Mouse (Mus musculus) cerebellum, postnatal 25 days (tissue): Measurements from ENCODE around the gene Ints1.
A peak's percentile ranks its signal among the peaks of the same experiment; 100 is the strongest.

Source experiments
- DNase-seq, 2 experiments: peaks; one replicate each; pipeline ENCODE4 v3.0.0; 2021; ENCODE audit warnings: mixed read lengths in 2 of 2

The Ints1 gene

DNA sequence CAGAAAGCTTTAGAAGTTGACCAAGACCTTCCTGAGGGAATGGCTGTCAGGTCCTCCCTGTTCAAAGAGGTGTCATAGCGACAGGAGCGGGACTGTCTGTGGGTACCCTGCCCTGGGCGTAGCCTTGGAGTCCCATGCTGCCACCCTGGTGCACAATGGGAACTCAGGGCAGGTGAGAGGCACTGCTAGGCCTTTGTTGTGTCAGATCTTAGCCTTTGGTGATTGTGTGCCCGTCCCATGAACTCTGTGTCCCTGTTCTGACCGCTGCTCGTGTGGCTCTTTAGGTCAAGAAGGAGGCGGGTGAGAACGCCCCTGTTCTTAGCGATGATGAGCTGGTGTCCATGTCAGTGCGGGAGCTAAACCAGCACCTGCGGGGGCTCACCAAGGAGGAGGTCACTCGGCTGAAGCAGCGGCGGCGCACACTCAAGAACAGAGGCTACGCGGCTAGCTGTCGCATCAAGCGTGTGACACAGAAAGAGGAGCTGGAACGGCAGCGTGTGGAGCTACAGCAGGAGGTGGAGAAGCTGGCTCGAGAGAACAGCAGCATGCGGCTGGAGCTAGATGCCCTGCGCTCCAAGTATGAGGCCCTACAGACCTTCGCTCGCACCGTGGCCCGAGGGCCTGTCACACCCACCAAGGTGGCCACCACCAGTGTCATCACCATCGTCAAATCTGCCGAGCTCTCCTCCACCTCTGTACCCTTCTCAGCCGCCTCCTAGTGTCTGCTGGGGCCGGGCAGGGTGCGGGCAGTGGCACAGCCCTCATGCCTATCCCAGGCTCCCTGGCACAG lies 24.5 kb upstream of the Ints1 start:
- DNase-seq: no peak

DNA sequence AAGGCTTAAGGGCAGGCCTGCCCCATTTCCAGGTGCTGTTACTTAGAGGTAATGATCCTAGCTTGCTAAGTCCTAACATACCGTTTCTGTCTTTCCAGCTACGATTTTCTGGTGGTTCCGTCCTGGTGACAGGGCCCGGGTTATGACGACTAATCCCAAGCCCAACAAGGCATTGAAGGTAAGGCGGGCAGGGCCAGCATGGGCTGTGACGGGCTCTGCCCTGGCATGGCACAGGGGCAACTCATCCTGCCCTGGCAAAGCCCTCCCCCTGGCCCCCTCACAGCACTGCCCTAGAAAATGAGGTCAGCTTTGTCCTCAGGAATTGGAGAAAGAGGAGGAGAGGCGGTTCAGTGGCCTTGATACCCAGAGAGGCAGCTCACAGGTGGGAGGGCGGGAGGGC lies 23.6 kb upstream of the Ints1 start:
- no peak for DNase-seq

DNA sequence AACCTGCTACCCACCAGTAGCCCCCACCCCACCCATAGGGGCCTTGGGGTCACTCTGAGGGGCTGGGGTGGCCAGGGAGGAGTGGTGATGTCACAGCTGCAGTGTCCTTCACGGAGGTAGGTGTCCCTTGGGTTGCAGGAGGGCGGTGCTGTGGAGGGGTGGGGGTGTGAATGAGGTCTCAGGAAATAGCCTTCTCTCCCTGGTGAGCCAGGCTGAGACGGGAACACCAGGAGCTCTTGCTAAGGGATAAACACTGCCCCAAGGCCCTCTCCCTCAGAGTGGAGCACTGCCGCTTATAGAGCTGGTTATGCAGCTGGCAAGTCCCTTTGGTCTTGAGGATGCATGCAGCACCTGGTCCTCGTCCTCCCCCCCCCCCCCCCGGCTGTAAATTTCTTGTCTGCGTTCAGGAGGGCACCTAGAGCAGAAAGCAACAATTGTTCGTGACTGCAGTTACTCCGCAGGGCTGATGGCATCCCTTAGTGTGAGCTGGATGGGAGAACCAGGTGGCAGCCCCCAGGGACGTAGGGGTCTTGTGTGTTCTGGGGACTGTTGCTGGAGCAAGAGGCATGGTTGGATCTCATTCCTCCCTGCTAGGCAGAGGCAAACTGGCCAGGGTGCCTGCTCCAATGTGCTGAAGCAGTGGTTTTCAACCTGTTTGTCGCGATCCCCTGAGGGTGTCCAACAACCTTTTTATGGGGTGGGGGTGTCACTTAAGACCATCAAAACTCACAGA lies 22.9 kb upstream of the Ints1 start:
- no peak for DNase-seq

DNA sequence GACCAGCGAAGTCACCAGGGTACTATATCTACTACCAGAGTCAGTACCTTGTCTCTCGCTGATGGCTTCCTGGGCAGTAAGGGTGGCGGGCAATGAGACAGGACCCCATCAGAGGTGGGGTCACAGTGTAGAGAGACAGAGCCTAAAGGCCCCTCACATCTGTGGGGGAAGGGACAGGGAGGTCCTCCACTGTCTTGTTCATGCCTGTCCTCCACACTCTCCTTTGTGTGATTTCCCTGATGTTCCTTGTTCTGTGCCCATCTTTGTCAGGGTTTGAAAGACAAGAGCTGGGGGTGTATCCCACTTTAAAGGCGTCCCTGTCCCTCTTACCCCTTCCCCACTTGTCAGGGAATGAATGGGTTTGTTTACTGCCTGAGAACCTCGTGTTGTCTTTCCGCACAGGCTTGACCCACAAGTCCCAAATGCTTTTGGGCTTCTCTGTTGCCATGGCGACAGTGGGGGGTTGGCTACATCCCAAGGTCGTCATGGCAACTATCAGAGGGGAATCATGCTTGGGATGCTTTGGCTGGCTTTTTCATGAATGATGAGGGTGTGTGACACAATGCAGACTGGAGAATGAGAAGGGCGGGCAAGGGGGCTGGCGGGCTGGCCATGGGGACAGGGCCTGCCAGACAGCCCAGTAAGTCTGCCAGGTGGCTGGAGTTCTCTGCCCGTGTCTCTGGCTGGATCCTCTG lies 22.1 kb upstream of the Ints1 start:
- DNase-seq: peak; percentile 78 to 89

DNA sequence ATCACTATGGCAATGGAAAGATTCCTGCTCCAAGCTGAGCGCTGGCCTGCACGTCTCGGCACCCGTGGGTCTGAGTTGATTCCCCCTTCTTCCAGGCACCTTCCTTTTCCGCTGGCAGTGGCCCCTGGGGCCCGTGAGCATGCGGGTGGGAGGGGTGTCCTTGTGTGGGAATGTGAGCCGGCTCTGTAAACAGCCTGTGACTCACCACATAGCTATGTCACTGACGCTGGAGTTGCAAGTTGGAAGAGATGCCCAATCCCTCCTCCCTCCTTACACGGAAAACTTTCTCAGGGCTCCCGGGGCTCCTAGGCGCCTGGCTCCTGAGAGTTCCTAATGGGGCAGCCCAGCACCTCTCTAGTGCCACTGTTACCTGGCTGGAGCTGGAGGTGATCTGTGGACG lies 21.4 kb upstream of the Ints1 start:
- DNase-seq: no peak

DNA sequence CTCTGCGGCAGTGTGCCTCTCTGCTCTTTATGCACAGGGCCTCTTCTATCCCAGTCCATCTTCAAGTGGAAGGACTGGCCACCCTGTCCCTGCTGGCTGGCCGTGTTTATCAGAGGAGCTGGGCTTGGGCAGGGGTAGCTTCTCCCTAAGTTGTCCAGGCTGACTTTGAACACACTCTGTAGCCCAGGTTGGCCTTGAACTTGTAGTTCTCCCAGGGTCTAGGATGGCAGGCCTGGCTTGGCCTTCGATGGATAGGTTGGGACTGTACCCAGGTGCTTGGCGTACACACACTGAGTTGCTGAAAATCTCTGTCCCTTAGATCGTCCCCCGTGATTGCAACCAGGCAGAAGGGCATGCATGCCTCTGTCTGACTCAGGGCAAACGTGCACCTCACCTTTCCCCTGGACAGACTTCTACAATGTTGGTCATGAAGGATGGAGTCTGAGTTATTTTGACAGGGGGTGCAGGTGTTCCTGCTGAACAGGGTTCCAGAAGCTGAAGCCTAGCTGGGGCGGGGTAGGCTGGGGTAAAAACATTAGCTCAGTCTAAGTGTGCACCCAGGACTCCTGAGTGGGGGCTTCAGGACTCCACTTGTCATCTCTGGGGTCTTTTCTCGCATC lies 20.6 kb upstream of the Ints1 start:
- no peak for DNase-seq

DNA sequence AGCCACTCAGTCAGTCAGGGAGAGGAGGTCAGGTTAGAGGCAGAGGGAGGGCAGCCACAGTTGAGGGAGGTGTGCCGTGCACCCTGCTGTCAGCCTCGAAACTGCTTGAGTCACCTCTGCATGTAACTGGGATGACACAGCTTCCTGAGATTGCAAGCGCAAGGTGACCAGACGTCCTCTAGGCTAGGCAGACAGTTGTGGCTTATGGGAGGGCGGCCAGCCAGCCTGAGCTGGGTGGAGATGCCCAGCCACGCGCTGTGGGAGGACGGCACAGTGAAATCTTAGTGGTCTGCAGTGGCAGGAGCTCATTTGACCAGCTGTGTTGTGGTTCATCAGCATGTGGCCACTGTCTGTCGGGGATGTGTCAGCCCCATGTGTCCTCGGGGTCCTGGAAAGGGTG lies 19.5 kb upstream of the Ints1 start:
- no peak for DNase-seq

DNA sequence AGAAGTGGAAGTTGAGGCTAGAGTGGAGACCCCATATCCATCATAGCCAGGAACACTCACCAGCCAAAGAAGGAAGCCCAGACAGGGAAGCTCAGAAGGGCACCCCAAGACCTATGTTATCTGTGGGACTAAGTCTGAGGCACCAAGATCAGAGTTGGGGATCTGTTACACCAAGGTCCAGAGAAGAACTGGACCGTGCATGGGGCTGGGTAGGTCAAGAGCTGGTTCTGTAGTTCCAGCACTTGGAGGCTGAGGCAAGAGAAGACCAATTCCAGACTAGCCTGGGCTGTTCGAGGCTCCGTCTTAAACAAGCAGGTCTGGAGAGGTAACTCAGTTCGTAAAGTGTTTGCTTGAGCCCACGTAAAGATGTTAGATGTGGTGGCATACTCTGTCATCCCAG lies 18.7 kb upstream of the Ints1 start:
- DNase-seq: no peak

DNA sequence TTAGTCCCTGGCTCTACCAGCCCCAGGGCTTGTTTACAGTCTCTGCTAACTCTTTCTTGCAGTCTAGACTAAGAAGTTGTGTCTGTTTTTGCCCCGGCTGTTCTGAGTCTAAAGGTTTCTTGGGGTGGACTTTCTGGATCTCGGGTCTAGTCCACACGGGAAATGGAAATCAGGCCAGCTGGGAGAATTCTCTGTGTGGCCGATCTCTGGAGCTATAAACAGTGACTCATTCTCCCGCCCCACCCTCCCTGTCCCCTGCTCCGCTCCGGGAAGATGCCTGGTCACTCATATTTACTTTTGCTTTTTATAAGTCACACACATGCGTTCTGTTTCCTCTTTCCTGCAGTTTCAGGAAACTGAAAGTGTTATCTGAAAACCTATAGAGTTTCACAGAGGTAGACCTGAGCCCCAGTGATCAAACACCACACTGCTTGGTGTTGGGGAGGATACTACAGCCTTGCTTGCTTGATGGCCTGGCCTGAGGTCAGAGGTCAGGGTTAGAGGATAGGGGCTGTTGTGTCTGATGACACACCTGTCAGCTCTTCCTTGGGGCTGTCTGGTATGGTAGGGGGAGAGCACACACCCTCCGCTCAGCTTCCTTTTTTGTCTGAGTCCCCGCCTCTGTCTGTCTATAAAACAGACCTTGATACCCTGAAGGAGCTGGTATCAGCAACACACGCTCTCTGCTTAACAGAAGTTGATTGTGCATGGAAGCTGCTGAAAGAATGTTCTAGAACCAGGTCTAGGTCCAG lies 18.0 kb upstream of the Ints1 start:
- no peak for DNase-seq

DNA sequence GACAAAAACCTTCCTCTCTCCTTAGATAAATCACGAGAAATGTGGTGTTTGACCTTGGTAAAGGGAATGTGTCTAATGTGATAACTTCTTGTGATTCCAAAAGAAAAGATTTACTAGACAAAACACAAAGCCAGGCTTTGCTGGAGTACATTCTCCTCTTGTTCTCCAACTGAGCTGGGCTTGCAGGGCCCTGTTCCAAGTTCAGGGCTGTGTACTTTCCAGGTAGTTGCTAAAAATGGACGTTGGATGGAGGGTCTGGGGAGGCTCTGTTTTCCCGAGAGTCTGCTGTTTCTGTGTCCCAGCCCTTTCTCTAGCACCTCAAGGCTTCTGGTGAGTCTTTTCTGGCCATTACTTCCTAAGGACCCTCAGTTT lies 17.5 kb upstream of the Ints1 start:
- DNase-seq: no peak

DNA sequence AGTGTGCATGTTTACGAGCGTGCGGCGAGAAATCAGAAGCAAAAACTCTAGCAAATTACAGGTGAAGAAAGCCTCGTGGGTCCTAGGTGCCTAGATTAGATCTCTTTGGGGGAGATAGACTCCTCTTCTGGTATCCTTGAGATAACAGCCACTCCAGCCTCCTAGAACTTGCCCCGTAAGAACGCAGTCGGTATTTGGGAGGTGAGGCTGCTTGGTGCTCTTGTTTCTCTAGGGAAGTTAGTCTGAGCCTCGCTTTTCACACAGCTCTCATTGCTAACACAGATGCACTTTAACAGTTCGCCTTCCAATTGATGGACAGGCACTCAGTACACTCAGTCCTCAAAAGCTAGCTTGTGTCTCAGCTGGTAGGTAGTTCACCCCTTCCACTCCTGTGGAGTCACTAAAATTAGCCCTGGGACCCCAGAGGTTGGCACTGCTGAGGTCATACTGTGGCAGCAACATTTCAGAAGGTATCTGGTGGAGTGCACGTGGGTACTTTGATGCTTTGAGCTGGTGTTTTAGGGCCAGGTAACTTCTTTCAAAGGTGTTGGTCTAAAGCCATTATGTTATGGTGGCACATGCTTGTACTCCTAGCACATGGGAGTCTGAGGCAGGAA lies 16.8 kb upstream of the Ints1 start:
- DNase-seq: no peak

DNA sequence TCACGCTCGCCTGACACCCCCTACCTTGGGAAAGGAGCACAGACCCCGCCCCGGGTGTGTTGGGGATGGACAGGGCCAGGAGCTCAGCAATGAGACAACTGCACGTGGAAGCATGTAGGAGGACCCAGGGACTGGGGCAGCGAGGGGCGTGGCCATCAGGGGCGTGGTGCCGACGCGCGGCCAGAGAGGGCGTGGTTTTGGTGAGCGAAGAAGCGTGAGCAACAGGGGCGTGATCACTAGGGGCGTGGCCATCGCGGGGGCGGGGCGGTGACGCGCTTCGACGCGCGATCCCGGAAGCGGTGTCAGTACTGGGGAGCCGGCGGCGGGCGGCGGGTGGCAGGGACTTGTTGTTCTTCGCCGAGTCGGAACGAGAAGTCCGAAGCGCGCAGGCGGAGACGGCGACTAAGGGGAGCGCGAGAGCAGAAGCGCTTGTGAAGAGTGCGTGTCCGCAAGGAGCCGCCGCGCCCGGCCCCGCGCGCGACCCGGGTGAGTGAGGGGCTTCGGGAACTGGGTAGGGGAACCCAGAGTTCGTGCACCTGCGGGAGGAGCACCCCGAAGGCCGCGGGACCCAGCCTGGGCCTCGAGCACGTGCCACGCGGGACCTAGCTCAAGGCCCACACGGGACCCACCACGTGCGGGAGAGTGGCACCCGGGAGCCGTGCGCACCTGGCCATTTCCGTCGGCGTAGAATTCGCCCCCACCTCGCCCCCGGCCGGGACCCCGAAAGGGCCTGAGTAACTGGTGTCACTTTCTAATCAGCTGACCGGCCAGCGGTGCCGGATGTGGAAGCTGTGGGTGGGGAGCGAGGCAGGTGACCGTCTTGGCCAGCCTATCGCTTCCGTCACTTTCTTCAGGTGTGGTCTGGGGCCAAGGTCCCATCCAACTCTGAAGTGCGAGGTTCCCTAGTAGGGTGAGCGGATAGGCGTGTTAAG lies 16.0 kb upstream of the Ints1 start, which contains the start of gene Mafk:
Gene Mafk, plus strand, starts transcription at position 287 of the 932 bp plus-strand sequence.
- peak; percentile 84 to 91 for DNase-seq

DNA sequence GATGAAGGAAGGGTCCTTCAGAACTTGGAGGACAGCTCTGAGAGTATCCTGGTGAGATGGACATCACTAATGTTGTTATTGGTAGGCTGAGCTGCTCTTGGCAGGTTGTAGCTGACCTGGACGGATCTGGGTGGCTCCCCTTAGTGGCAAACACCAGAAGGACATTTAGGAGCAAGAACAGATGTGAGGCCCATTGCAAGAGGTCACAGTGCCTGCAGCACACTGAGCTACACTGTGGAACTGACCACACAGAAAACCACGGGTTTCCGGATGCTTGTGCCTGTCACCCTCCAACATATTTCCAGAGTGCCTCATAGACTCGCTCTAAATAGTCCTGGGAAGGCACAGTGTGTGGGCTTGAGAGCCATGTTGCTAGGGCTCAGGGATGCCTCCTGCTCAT lies 14.0 kb upstream of the Ints1 start:
- DNase-seq: no peak

DNA sequence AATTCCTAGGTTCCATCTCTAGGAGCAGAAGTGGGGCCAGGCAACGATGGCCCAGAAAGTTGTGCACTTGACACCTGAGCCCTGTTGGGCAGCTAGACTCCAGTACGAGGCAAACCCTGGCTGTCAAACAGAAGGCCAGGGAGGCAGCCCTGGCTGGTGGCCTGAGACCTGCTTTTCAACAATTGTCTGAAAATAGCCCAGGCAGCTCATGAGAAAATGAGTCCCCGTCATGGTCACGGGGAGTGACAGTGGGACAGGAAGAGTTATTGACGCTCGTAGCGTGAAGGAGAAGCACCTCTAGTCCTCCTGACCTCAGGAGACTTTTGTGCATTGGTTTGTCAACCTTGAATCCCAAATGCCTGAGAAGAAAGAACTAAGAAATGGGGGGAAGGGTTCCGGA lies 5.9 kb upstream of the Ints1 start:
- DNase-seq: no peak

DNA sequence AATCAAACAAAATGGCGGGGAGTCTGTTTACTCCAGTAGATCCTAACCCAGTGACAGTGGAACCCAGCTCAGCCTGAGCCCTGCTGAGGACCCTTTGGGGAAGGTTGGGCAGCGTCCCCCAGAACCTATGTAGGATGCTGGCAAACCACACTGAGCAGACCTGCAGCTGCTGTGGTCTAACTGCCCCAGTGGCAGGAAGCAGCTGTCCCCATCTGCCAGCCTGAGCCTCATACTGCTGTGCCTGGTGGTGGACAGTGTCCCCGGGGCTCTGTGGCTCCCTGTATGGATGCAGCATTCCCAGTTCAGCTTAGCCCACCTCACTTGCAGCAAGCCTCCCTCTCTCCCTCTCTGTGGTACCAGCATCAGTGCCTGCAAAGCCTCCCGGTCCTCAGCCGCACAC lies 1.5 kb upstream of the Ints1 start:
- no peak for DNase-seq

DNA sequence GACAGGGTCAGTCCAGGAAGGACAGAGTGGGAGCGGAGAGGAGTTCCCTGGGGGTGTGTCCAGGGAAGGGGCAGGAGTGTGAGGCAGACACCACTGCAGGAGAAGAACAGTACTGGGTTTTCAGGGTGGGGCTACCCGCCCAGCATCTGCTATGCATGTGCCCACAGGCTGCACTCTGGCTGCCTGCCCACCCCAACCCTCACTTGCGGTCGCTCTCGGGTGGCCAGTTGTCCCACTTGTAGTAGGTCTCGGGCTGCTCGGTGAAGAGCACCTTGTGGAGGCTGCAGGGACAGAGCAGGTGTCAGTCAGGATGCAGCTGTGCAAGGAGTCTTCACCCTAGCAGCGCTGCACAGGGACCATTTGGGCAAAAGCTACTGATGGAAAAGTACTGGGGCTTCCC lies 7.3 kb downstream of the Ints1 start:
- peak in 1 of 2 experiments; percentile 6 for DNase-seq

DNA sequence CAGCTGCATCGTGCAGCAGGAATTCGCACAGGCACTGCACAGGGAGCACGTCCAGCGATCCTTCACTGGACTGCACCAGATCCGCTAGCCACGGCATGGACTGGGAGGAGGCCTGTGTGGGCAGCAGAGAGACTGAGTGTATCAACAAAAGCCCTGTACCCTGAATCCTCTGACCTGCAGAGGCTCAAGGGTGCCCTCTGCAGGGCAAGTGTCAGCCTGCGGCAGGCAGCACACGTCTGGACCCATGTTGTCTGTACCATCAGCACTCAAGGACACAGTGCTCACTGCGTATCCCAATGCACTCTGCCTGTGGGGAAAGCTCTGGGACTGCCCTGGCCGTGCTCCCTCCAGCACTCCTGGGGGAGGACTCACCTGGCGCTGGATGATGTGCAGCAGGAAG lies 11.2 kb downstream of the Ints1 start:
- DNase-seq: peak in 1 of 2 experiments; percentile 58

DNA sequence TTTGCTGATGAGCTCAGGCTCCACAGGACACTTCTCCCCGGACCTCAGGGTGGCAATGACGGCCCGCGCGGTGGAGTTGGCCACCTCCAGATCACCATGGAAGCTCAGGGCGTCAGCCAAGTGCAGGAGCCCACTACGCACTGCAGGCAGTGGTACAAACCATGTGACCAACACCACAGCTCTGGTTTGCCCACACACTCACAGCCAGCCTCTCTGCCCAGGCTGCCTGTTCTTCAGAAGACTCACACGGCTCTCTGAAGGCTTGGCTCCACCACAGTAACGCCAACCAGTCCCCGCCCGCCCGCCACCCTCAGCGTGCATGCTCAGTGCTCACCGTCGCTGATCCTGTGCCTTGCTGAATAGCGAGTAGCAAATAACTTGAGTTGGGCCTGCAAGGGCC lies 17.4 kb downstream of the Ints1 start:
- DNase-seq: no peak

DNA sequence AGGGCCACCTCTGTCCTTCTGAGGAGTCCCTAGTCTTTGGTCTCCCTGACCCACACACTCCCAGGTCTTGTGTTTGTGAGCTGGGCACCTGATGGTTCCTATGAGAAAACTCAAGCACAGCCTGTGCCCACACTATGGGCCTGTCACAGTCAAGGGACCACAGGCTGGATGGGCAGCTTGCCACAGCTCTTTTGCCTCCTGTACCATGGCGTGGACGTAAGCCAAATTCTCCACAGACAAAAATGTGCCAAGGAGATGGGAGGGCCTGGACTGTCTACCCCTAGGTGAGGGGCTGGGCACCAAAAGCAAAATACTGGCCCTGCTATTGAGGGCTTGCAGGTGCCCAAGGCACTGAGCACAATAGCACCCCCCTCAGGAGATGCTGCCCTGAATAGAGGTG lies 18.9 kb downstream of the Ints1 start:
- DNase-seq: peak in 1 of 2 experiments; percentile 58

DNA sequence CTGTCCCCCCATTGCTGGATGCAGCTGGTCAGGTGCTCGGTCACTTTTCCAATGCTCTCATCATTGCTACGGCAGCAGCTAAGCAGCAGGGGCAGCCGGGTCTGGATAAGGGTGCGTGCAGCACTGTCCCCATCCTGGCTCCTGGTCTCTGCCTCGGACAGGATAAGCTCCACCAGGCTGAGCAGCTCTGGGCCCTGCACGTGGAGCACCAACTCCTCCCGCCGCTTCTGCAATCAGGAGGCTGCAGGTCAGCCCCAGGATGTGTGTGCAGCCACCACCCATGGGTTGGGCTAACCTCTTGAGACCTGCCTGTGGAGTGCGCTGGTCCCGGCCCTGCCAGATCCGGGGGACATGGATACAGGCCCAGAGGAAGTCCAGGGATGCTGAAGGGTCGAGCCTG lies 19.3 kb downstream of the Ints1 start:
- DNase-seq: no peak

DNA sequence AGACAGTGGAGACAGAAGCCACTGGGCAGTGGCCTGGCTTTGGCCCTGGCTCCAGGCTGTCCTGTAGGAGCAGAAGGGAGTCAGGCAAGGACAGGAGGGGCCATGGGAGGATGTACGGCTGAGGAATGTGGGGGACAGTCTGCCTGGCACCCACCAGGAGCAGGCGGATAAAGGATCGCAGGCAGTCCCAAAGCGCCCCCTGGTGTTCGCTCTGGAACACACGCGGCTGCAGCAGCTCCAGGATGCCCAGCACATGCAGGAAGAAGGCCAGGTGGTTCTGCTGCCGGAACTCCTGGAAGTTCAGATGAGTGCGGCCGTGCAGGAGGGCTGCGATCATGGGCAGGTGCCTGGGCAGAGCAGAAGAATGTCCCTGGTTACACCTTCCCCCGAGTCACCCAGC lies 20.7 kb downstream of the Ints1 start:
- peak; percentile 74 to 82 for DNase-seq
